Mouse (Mus musculus) CH12.LX (cell line): Measurements from ENCODE around the gene Zcwpw1. TPM values are rescaled to one million over a fixed set of nuclear protein-coding genes. Genes with fewer than 3 reads are reported as not detected.
"Not testable (repeated sequence)": the region's sequence is repeated elsewhere in the genome, so short reads cannot be mapped to it uniquely, and the experiment has no call there.

Source experiments
- DNase-seq: peaks from one replicate; pipeline ENCODE4 v3.0.0-alpha.2; 2013; ENCODE audit errors: extremely low read depth
- H3K27ac ChIP-seq: 2 replicates; pipeline ENCODE4 v1.5.1; 2012; ENCODE audit warnings: low read depth, mild to moderate bottlenecking, control low read depth, moderate library complexity; ENCODE audit not compliant: insufficient read depth
- H3K27me3 ChIP-seq: replicated peaks from 2 replicates; pipeline ENCODE3; 2012; ENCODE audit warnings: inconsistent platforms
- H3K36me3 ChIP-seq, 2 experiments: replicated peaks in 1 of 2; 2 replicates each; pipeline versions ENCODE3 to v1.6.1; 2012; ENCODE audit warnings: inconsistent platforms in 1 of 2, low read length in 1 of 2, mild to moderate bottlenecking in 1 of 2, mixed read lengths in 1 of 2, moderate library complexity in 1 of 2; ENCODE audit not compliant: control insufficient read depth in 1 of 2, insufficient read depth in 1 of 2
- H3K4me1 ChIP-seq, 2 experiments: 2 replicates each; pipeline ENCODE4 v1.6.1; 2012; ENCODE audit warnings: inconsistent platforms in 1 of 2, moderate library complexity in 1 of 2; ENCODE audit not compliant: insufficient read depth in 2 of 2, control insufficient read depth in 1 of 2
- H3K4me2 ChIP-seq: 2 replicates; pipeline ENCODE4 v1.6.1; 2012; ENCODE audit warnings: low read depth, mild to moderate bottlenecking, control low read depth; ENCODE audit not compliant: poor library complexity, insufficient read depth, severe bottlenecking
- H3K4me3 ChIP-seq, 3 experiments: fragments of 150-350 bp in 1 of 3; sonication (generic) in 1 of 3; replicated peaks in 1 of 3; 2 replicates each; pipeline versions ENCODE3 to v1.5.1; 2011 to 2012; ENCODE audit warnings: low read depth in 2 of 3, low read length in 2 of 3, mild to moderate bottlenecking in 2 of 3, moderate library complexity in 2 of 3, control low read depth in 1 of 3, improper control_type of control experiment in 1 of 3, inconsistent platforms in 1 of 3, mixed read lengths in 1 of 3; ENCODE audit not compliant: poor library complexity in 1 of 3
- H3K79me2 ChIP-seq: replicated peaks from 2 replicates; pipeline ENCODE4 v1.6.1; 2012; ENCODE audit warnings: mild to moderate bottlenecking, moderate library complexity; ENCODE audit not compliant: control insufficient read depth, poor library complexity, insufficient read depth, severe bottlenecking; ENCODE audit errors: extremely low read depth
- H3K9ac ChIP-seq: 2 replicates; pipeline ENCODE4 v1.6.1; 2012; ENCODE audit warnings: low read depth, mild to moderate bottlenecking, control low read depth, moderate library complexity; ENCODE audit not compliant: insufficient read depth
- H3K9me3 ChIP-seq: replicated peaks from 2 replicates; pipeline ENCODE3; 2012; ENCODE audit warnings: low read length, inconsistent platforms, mixed read lengths
- HCFC1 ChIP-seq: IDR thresholded peaks from 2 replicates; pipeline ENCODE4 v1.6.1; 2012; ENCODE audit warnings: low read depth, mild to moderate bottlenecking, inconsistent platforms, low read length, improper control_type of control experiment
- ZC3H11A ChIP-seq: IDR thresholded peaks from 2 replicates; pipeline ENCODE4 v1.6.1; 2012; ENCODE audit warnings: low read depth, mild to moderate bottlenecking, inconsistent platforms, low read length, improper control_type of control experiment
- dilution Hi-C: fragments of 300-500 bp; cut with MboI; formaldehyde crosslinking; loops from 2 replicates; pipeline ENCODE4 v1.14.3; 2020; ENCODE audit warnings: low sequenced_read_pairs; ENCODE audit not compliant: extremely low pct_unique_long_range_greater_than_20kb, extremely low pct_ligation_motif_present
- in situ Hi-C: fragments of 300-500 bp; cut with MboI; formaldehyde crosslinking; loops from 3 replicates; pipeline ENCODE4 v1.14.3; 2019; ENCODE audit warnings: low sequenced_read_pairs, low pct_ligation_motif_present, low pct_unique_long_range_greater_than_20kb, mixed read lengths
- polyA plus RNA-seq: library from polyadenylated mRNA; unstranded; fragments of >175 nt; gene quantifications from 2 replicates; pipeline ENCODE4 v1.2.1, GENCODE M21; 2012; ENCODE audit warnings: low read depth; ENCODE audit not compliant: insufficient read length
- total RNA-seq, 2 experiments: library from RNA; depleted of rRNA; stranded (reverse); fragments of 300-350 nt in 1 of 2; fragments of >200 nt in 1 of 2; gene quantifications; 2 replicates each; pipeline ENCODE4 v1.2.3; 2012 to 2014

Gene Zcwpw1
- total and polyA plus RNA-seq, 3 experiments = 1.3 to 3.0 (median 2.8) TPM

DNA sequence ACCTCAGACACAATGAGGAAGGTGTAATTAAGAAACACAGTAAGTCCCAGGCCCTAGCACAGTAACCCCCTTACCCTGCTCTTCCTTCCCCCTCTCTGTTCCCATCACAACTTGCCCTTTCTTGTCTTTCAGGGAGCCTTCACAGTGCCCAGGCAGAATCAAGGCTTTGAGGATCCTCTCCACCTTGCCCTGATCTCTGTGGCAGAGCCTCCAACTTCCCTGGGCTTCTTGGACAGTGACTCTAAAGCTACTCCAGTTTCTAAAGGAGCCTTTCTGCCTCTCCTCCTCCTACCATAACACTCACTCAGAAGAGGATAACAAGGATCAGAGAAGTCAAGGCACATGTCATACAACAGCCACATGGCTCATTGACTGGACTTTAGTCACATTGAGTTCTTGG is 49.0 kb downstream of the Zcwpw1 start:
- H3K27me3 ChIP-seq = no peaks in the 10 kb centered on the region
- H3K4me1 ChIP-seq = no peaks in the 10 kb centered on the region
- no peak for DNase-seq
- no peak for TF ChIP-seq ZC3H11A
- no peak for TF ChIP-seq HCFC1
- H3K4me2 ChIP-seq = no peak overlapping the region
- in situ Hi-C loops = no loop called here
- H3K9ac ChIP-seq = no peak overlapping the region
- no peak overlapping the region for H3K4me3 ChIP-seq
- no peaks in the 10 kb centered on the region for H3K36me3 ChIP-seq
- no peaks in the 10 kb centered on the region for H3K9me3 ChIP-seq
- no peaks in the 10 kb centered on the region for H3K79me2 ChIP-seq
- dilution Hi-C loops = no loop called here
- H3K27ac ChIP-seq = no peak overlapping the region

DNA sequence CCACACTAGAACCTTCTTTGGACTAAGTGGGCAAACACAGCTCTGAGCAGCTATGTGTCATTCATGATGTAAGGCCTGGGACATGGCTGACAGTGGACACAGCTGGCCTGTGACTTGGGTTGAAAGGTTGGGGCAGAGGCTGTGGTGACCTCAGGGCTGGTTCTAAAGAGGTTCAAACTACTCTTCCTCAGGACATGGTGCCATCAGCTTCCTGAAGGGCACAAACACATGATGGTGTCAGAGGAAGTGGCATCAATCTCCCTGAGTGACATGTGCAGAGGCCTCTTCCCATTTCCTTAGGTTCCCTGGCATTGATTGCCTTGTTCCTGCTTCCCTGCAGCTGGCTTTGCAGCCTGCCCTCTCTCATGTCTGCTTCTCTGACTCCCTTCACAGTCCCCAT is 49.5 kb downstream of the Zcwpw1 start:
- H3K9ac ChIP-seq, H3K9me3 ChIP-seq, dilution Hi-C loops, H3K27me3 ChIP-seq, H3K27ac ChIP-seq, DNase-seq, H3K36me3 ChIP-seq, H3K4me2 ChIP-seq, H3K4me3 ChIP-seq, H3K4me1 ChIP-seq, in situ Hi-C loops, H3K79me2 ChIP-seq: not testable (repeated sequence)

- H3K9me3 ChIP-seq, H3K4me3 ChIP-seq, H3K27ac ChIP-seq, H3K27me3 ChIP-seq, DNase-seq, H3K79me2 ChIP-seq, H3K4me2 ChIP-seq, H3K36me3 ChIP-seq, dilution Hi-C loops, H3K9ac ChIP-seq, H3K4me1 ChIP-seq, in situ Hi-C loops: not testable (repeated sequence)
Measured at GRCm38 (mm10) chr5:137850313-137850712, 62.7 kb downstream of the Zcwpw1 start.

DNA sequence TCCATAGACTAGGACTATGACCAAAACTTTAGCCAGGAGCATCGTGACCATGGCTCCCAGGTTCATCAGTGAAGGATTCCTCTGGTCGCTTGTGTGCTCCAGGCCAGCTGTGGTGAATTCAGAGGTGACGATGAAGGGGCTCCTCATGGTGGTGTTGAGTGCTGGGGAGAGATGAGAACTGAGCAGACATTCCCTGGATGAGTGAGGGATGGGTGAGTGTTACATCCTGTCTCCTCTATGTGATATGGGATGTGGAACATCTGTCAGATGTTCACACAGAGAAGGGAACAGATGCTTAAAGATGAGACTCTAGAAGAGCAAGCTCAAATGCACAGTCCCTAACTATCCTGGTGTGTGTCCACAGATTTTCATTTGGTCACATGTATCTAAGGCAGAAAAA is 67.3 kb downstream of the Zcwpw1 start:
- H3K9me3 ChIP-seq, H3K4me2 ChIP-seq, in situ Hi-C loops, H3K27ac ChIP-seq, DNase-seq, H3K79me2 ChIP-seq, H3K36me3 ChIP-seq, H3K9ac ChIP-seq, H3K4me1 ChIP-seq, H3K27me3 ChIP-seq, dilution Hi-C loops, H3K4me3 ChIP-seq: not testable (repeated sequence)

- H3K27me3 ChIP-seq, H3K79me2 ChIP-seq, H3K4me2 ChIP-seq, DNase-seq, H3K4me1 ChIP-seq, dilution Hi-C loops, H3K9ac ChIP-seq, H3K36me3 ChIP-seq, H3K4me3 ChIP-seq, H3K27ac ChIP-seq, in situ Hi-C loops, H3K9me3 ChIP-seq: not testable (repeated sequence)
Measured at GRCm38 (mm10) chr5:137856870-137857269, 69.3 kb downstream of the Zcwpw1 start.

DNA sequence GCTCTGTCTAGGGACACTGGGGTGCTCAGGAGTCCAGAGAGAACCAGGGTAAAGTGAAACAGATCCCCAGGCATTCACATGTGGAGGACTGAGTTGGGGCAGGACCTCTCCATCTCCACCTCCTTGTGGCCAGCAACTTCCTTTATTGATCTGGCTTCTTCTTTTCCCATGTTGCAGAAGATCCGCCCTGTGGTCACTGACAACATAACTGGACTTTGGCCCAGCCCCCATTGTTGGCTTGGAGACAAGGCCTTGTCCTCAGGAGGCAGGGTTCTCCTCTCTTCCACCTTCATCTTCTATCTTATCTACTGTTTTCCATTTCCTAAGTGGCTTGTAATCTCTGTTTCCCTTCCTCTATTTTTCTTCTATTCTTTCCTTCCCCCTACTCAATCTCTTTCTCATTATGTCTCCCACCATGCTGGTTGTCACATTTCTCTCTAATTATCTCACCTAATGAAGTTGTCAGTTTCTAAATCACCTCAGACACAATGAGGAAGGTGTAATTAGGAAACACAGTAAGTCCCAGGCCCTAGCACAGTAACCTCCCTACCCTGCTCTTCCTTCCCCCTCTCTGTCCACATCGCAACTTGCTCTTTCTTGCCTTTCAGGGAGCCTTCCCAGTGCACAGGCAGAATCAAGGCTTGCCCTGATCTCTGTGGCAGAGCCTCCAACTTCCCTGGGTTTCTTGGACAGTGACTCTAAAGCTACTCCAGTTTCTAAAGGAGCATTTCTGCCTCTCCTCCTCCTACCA is 70.5 kb downstream of the Zcwpw1 start, which contains the start of gene Pilrb1:
TSS of gene Pilrb1 (minus strand) at position 147 of the 751 bp plus-strand sequence.
- H3K79me2 ChIP-seq, H3K4me1 ChIP-seq, H3K4me3 ChIP-seq, H3K9ac ChIP-seq, H3K4me2 ChIP-seq, H3K36me3 ChIP-seq, DNase-seq, in situ Hi-C loops, H3K27ac ChIP-seq, H3K27me3 ChIP-seq, dilution Hi-C loops, H3K9me3 ChIP-seq: not testable (repeated sequence)
